Mouse (Mus musculus) C2C12 (cell line): ENCODE results near the gene Stambpl1. TPM values are rescaled to one million over a fixed set of nuclear protein-coding genes. Genes with fewer than 3 reads are reported as not detected.

ENCODE experiments used
- H3K27me3 ChIP-seq: one replicate; pipeline ENCODE4 v1.6.1; 2011; ENCODE audit not compliant: control insufficient read depth, insufficient read depth, insufficient read length
- H3K36me3 ChIP-seq: one replicate; pipeline ENCODE4 v1.6.1; 2011; ENCODE audit not compliant: control insufficient read depth, insufficient read depth
- H3K4me3 ChIP-seq: one replicate; pipeline ENCODE4 v1.5.1; 2011; ENCODE audit warnings: mild to moderate bottlenecking, control low read depth; ENCODE audit not compliant: poor library complexity, insufficient read depth, severe bottlenecking
- H3K79me2 ChIP-seq: one replicate; pipeline ENCODE4 v1.6.1; 2011; ENCODE audit not compliant: control insufficient read depth, insufficient read depth
- H3K79me3 ChIP-seq: one replicate; pipeline ENCODE4 v1.6.1; 2011; ENCODE audit warnings: low read depth, control low read depth
- H3ac ChIP-seq: one replicate; pipeline ENCODE3; 2011; ENCODE audit warnings: low read depth; ENCODE audit not compliant: control insufficient read depth, insufficient read length
- CEBPB ChIP-seq: IDR thresholded peaks from one replicate; pipeline ENCODE4 v1.6.1; 2011; ENCODE audit warnings: low read depth, mild to moderate bottlenecking, control low read depth, moderate library complexity
- CTCF ChIP-seq: IDR thresholded peaks from one replicate; pipeline ENCODE4 v1.5.1; 2011; ENCODE audit not compliant: control insufficient read depth, insufficient read depth, insufficient read length
- FOSL1 ChIP-seq: IDR thresholded peaks from one replicate; pipeline ENCODE4 v1.8.0; 2011; ENCODE audit warnings: mild to moderate bottlenecking, low read length; ENCODE audit not compliant: poor library complexity, insufficient read depth, severe bottlenecking
- MAX ChIP-seq: IDR thresholded peaks from one replicate; pipeline ENCODE4 v1.6.1; 2011; ENCODE audit warnings: mild to moderate bottlenecking, control low read depth
- MYOD1 ChIP-seq: IDR thresholded peaks from one replicate; pipeline ENCODE4 v1.6.1; 2011; ENCODE audit warnings: low read depth; ENCODE audit not compliant: control insufficient read depth, insufficient read length
- MYOG ChIP-seq: IDR thresholded peaks from one replicate; pipeline ENCODE4 v1.6.1; 2011; ENCODE audit not compliant: control insufficient read depth, insufficient read length; ENCODE audit errors: extremely low read depth
- USF1 ChIP-seq: IDR thresholded peaks from one replicate; pipeline ENCODE4 v1.6.1; 2011; ENCODE audit warnings: low read depth, mild to moderate bottlenecking, control low read depth, moderate library complexity
- polyA plus RNA-seq: library from polyadenylated mRNA; unstranded; fragments of >200 nt; fragmentation: generic; extraction: Trizol; gene quantifications from one replicate; pipeline ENCODE4 v1.2.1, GENCODE M21; 2012; ENCODE audit warnings: missing spikeins

Gene Stambpl1
- polyA plus RNA-seq, 1 experiment = 19.0 TPM

DNA sequence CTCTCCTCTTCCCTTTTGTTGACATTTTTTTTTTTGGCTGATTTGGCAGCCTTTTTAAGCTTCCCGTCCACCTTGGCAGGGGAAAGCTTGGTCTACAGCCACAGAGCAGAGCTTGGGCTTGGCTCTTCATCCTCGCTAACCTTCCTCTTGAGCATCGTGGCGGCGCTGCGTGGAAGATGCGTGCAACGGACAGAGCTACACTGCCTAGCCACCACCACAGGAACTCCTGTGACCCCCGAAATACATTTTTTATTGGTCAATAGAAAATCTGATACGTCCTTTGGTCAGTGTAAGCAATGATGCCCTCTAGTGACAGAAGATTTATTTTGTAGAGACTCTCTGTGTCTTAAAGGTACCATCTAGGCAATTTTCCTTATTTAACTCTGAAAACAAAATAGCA lies 92.4 kb downstream of the Stambpl1 start:
- TF ChIP-seq USF1 (no peak), MYOG (no peak)
- no peaks in the 10 kb centered on the region for H3K79me2 ChIP-seq

DNA sequence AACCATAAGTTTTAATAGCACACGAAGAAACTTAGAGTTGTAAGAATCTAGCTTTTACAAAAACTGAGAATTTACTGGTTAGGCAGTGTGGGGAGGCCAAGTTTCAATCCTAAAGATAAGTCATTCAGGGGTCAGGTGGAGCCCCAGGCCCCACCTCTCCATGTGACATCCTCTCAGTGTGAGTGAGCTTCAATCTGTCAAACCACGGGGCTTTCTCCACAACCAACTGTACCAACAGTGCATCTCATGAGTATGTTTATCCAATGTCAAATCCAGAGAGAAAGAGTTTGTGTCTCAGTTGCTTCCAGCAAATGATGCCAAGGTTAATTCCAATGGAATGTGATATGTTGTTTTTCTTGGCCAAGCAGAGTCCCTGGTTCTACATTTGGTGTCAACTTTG lies 92.8 kb downstream of the Stambpl1 start:
- H3K27me3 ChIP-seq = no peaks in the 10 kb centered on the region
- H3K36me3 ChIP-seq = no peaks in the 10 kb centered on the region
- no peak overlapping the region for H3ac ChIP-seq
- TF ChIP-seq FOSL1 (no peak), USF1 (peak; percentile 10), MAX (no peak), CEBPB (no peak)
- no peaks in the 10 kb centered on the region for H3K79me2 ChIP-seq
- H3K79me3 ChIP-seq = no peaks in the 10 kb centered on the region
- H3K4me3 ChIP-seq = no peak overlapping the region

More for the DNA sequence above, 92.4 kb downstream of the Stambpl1 start:
- Histone ChIP-seq H3K27me3 (no peaks in the 10 kb centered on the region), H3K4me3 (no peak overlapping the region), H3K79me3 (no peaks in the 10 kb centered on the region), H3ac (no peak overlapping the region), H3K36me3 (no peaks in the 10 kb centered on the region)

DNA sequence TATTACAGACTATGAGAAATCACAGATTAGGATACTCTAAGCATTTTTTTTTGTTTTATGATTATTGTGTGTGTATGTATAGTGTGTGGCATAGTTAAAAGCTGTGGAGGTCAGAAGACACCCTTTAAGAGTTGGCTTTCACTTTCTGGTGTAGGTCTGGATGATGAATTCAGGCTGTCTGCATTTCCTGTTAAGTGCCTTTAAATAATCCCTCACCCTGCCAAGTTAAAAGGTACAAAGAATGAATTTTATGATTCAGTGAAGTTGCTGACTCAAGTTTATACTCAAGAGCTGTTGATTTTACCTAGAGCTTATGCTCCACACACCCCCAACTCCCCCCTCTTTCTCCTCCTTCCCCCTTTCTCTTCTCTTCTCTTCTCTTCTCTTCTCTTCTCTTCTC lies 95.2 kb downstream of the Stambpl1 start:
- TF ChIP-seq MAX (no peak), FOSL1 (no peak), CEBPB (no peak), USF1 (no peak), MYOD1 (no peak), CTCF (no peak), MYOG (no peak)
- Histone ChIP-seq H3K4me3 (no peak overlapping the region), H3K27me3 (no peaks in the 10 kb centered on the region), H3K79me2 (no peaks in the 10 kb centered on the region), H3K79me3 (no peaks in the 10 kb centered on the region), H3K36me3 (no peaks in the 10 kb centered on the region), H3ac (no peak overlapping the region)

DNA sequence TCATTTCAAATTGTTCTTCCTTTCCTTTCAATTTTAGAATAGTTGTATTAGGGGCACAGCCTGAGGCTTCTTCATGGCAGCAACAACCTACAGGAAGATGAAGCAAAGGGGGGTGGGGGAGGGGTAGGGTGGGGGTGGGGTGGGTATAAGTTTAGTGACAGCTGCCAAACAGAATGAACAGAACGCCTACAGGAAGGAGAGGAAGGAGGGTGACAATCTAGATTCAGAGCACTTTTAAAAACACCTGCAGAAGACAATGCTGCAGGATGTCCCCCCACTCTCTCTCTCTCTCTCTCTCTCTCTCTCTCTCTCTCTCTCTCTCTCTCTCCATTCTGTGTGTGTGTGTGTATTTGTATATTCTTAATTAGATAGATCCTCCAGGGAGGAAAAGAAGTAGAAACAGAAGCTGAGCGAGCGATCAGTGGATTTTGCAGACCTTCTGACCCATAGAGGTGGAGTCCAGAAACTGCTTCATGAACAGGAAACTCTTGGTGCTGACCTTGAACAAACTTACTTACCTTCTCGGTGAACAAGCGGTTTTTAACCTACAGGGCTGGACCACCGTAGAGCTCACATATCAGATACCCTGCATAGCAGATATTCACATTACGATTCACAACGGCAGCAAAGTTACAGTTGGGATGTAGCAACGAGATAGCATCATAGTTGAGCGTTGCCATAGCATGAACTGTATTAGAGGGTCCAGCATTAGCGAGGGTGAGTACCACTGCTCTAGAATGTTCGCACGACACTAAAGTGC lies 95.8 kb downstream of the Stambpl1 start:
- Histone ChIP-seq H3K79me2 (no peaks in the 10 kb centered on the region), H3ac (no peak overlapping the region), H3K79me3 (no peaks in the 10 kb centered on the region), H3K27me3 (no peaks in the 10 kb centered on the region), H3K36me3 (no peaks in the 10 kb centered on the region), H3K4me3 (no peak overlapping the region)
- TF ChIP-seq MYOG = no peak
- no peak for TF ChIP-seq MYOD1
- no peak for TF ChIP-seq MAX
- TF ChIP-seq USF1 = no peak

DNA sequence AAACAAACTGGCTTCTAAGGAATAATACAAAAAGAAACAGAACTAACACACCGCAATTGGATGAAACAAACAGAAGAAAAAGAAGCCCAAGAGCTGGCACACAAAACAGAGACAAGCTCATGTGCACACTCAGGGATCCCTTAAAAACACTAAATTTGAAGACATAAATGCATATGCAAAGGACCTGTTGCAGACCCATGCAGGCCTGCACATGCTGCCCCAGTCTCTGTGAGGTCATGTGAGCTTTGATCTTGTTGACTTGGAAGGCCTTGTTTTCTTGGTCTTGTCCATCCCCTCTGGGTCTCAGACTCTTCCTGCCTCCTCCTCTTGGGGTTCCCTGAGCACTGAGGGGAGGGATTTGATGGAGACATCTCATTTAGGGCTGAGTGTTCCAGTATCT lies 96.7 kb downstream of the Stambpl1 start:
- Histone ChIP-seq H3K4me3 (no peak overlapping the region), H3K79me3 (no peaks in the 10 kb centered on the region), H3K36me3 (no peaks in the 10 kb centered on the region), H3K27me3 (no peaks in the 10 kb centered on the region), H3ac (no peak overlapping the region), H3K79me2 (no peaks in the 10 kb centered on the region)
- TF ChIP-seq FOSL1 (no peak), CEBPB (no peak)

Other genes starting within 250 kb of the Stambpl1 start
- gene Lipf, start 231.0 kb upstream of the Stambpl1 start, polyA plus RNA-seq = not detected
- not detected for gene Lipk, start 183.9 kb upstream of the Stambpl1 start, polyA plus RNA-seq
- gene Lipn, start 124.9 kb upstream of the Stambpl1 start, polyA plus RNA-seq = 0.06 TPM
- gene Lipm, start 91.3 kb upstream of the Stambpl1 start, polyA plus RNA-seq = not detected
- gene Ankrd22, start 26.2 kb upstream of the Stambpl1 start, polyA plus RNA-seq = not detected
- 1,987 TPM for gene Acta2, start 63.4 kb downstream of the Stambpl1 start, polyA plus RNA-seq
- gene Fas, start 98.4 kb downstream of the Stambpl1 start, polyA plus RNA-seq = 1.3 TPM